10 mouse cellular contexts compared by ENCODE assay signal in the genomic region with DNA sequence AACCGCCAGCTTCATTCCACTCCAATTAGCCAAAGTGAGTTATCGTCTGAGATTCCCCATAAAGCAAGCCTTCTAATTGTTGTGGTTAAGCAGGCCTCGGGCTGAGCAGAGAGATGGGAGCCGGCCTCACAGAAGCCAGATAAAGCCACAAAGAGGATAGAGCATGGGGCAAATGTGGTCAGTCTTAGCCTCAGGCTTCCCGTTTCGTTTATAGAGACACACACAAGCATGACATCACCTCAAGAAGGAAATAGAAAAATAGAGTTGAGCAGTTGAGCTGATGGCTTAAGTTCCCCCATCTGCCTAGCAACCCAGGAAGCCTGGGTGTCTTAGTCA.
DNase-seq lines count a peak whose midpoint lies in the region; ATAC-seq and TF ChIP-seq lines count a peak whose summit lies in the region.
"Had no signal": no experiment of that assay in that cellular context is flagged by ENCODE, and none has a peak within 500 bp of the region (broad histone marks: within the 10 kb centered on the region; RNA-seq: fewer than 3 reads in every experiment).

No protein-coding gene starts in this region.

- TF ChIP-seq CTCF in C2C12 (IDR thresholded peaks at IDR 0.05; ENCODE audit: control insufficient read depth, insufficient read depth, insufficient read length): no peak

- no peak for TF ChIP-seq POLR2A in myocyte (IDR thresholded peaks at IDR 0.05; ENCODE audit: insufficient read length, low read depth)

- H3K27ac ChIP-seq in kidney, embryonic 15.5 days: peak overlapping the region; percentile 54; the same call in 1 of the 2 replicates
- H3K27ac ChIP-seq: midbrain, embryonic 13.5 days had no signal

- ATAC-seq in kidney, embryonic 15.5 days (replicated peaks; ENCODE audit: low FRiP score): no peak
- no peak for ATAC-seq in cerebellum, adult (ENCODE audit: insufficient number of reproducible peaks, low FRiP score, low TSS enrichment)
- ATAC-seq: midbrain, embryonic 13.5 days had no signal

- H3K9ac ChIP-seq in kidney, embryonic 15.5 days: no peak overlapping the region
- H3K9ac ChIP-seq: midbrain, embryonic 13.5 days had no signal

- no peaks in the 10 kb centered on the region for H3K36me3 ChIP-seq in kidney, embryonic 15.5 days
- no peaks in the 10 kb centered on the region for H3K36me3 ChIP-seq in C2C12 (ENCODE audit: control insufficient read depth, insufficient read depth)
- H3K36me3 ChIP-seq in myocyte (ENCODE audit: control insufficient read depth, insufficient read depth): no peaks in the 10 kb centered on the region
- H3K36me3 ChIP-seq: midbrain, embryonic 13.5 days had no signal

- no peak overlapping the region for H3K4me3 ChIP-seq in kidney, embryonic 15.5 days (replicated peaks)
- H3K4me3 ChIP-seq in C2C12 (ENCODE audit: insufficient read depth, poor library complexity, severe bottlenecking): no peak overlapping the region
- H3K4me3 ChIP-seq in myocyte: no peak overlapping the region
- H3K4me3 ChIP-seq: midbrain, embryonic 13.5 days had no signal

- H3K79me3 ChIP-seq in C2C12 (ENCODE audit: low read depth): no peaks in the 10 kb centered on the region

- no peak overlapping the region for H3ac ChIP-seq in C2C12 (ENCODE audit: control insufficient read depth, insufficient read length, low read depth)
- H3ac ChIP-seq in myocyte (ENCODE audit: control insufficient read depth, insufficient read length): no peak overlapping the region

- WGBS in kidney, embryonic 15.5 days: 58% methylated on average over 6 of the region's 6 CpGs

- no peaks in the 10 kb centered on the region for H3K9me3 ChIP-seq in kidney, embryonic 15.5 days (replicated peaks)
- H3K9me3 ChIP-seq: midbrain, embryonic 13.5 days had no signal

- H3K4me2 ChIP-seq in kidney, embryonic 15.5 days: no peak overlapping the region
- peak overlapping the region; percentile 20 for H3K4me2 ChIP-seq in myocyte (ENCODE audit: low read depth)
- H3K4me2 ChIP-seq: midbrain, embryonic 13.5 days had no signal

- H3K27me3 ChIP-seq in kidney, embryonic 15.5 days: no peaks in the 10 kb centered on the region
- no peaks in the 10 kb centered on the region for H3K27me3 ChIP-seq in C2C12 (ENCODE audit: control insufficient read depth, insufficient read depth, insufficient read length)
- no peaks in the 10 kb centered on the region for H3K27me3 ChIP-seq in myocyte (ENCODE audit: control insufficient read depth, insufficient read depth, insufficient read length)
- H3K27me3 ChIP-seq: midbrain, embryonic 13.5 days had no signal

- H3K79me2 ChIP-seq in C2C12 (ENCODE audit: control insufficient read depth, insufficient read depth) (no peaks in the 10 kb centered on the region), myocyte (ENCODE audit: control insufficient read depth, insufficient read depth) (no peaks in the 10 kb centered on the region)

- H3K4me1 ChIP-seq in kidney, embryonic 15.5 days: peaks cover 47% of the 10 kb centered on the region

- DNase-seq in kidney, adult 18-20 months: no peak
- DNase-seq in c-Kit-positive CD71-negative TER-119-negative erythroid progenitor cells, embryonic 14.5 days (ENCODE audit: low read depth): peak; percentile 67
- no peak for DNase-seq in cerebellum, postnatal 10 days
- DNase-seq in heart, postnatal 14 days: no peak
- DNase-seq: cerebellum, adult 18-20 months had no signal

- intact Hi-C loops in heart, postnatal 14 days (cut with DNase I): no loop called here

TF ChIP-seq in C2C12, 6 proteins besides CTCF, POLR2A, EP300 and RAD21:
- TF ChIP-seq CEBPB (IDR thresholded peaks at IDR 0.05; ENCODE audit: low read depth) (no peak), FOSL1 (IDR thresholded peaks at IDR 0.05; ENCODE audit: insufficient read depth, low read length, poor library complexity, severe bottlenecking) (peak; percentile 79)
TF ChIP-seq in C2C12: peak in this region for 1.

TF ChIP-seq in myocyte, 11 proteins besides CTCF, POLR2A, EP300 and RAD21:
- TF ChIP-seq TCF12 (IDR thresholded peaks at IDR 0.05; ENCODE audit: insufficient read depth, poor library complexity, severe bottlenecking) (peak; percentile 50), MAX (IDR thresholded peaks at IDR 0.05; ENCODE audit: low read depth) (no peak), CEBPB (IDR thresholded peaks at IDR 0.05; ENCODE audit: insufficient read depth, poor library complexity, severe bottlenecking) (no peak), MYOG (IDR thresholded peaks at IDR 0.05; ENCODE audit: control insufficient read depth in 1 of 3, insufficient read depth in 1 of 3, insufficient read length in 2 of 3, low read depth in 2 of 3) (peak in 1 of 3 experiments; percentile 24)
